Comparison of ENCODE assay signal across 20 mouse cellular contexts in the genomic region with DNA sequence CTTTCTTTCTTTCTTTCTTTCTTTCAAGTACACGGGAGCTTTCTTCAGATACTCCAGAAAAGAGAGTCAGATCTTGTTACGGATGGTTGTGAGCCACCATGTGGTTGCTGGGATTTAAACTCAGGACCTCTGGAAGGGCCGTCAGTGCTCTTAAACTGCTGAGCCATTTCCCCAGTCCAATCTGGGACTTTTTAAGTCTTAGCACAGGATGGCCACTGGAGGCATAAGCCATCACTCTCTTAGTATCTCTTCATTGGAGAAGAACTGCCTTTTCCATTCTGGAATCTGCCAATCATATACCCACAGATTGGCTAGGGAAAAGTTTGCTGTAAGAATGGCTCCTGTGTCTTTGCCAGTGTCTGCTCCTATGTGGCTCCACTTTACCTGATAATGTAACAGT. TPM values are rescaled to one million over a fixed set of nuclear protein-coding genes. Genes with fewer than 3 reads are reported as not detected.
DNase-seq lines count a peak whose midpoint lies in the region; ATAC-seq and TF ChIP-seq lines count a peak whose summit lies in the region.
"Had no signal": no experiment of that assay in that cellular context is flagged by ENCODE, and none has a peak within 500 bp of the region (broad histone marks: within the 10 kb centered on the region; RNA-seq: fewer than 3 reads in every experiment).

No protein-coding gene starts in this region.

- peak; percentile 29 for TF ChIP-seq CTCF in left cerebral cortex, adult 2 months (IDR thresholded peaks at IDR 0.05)

- H3K4me3 ChIP-seq in left cerebral cortex, adult 2 months: no peak overlapping the region
- H3K4me3 ChIP-seq: erythroblast, embryonic 14.5 days; intestine, embryonic 15.5 days had no signal

- DNase-seq in embryo, embryonic 11 days: peak; percentile 11
- no peak for DNase-seq in embryo, embryonic 9.5 days (ENCODE audit: extremely low spot score)
- DNase-seq in left cerebral cortex, adult 2 months (ENCODE audit: extremely low spot score in 1 of 2, low spot score in 2 of 2): no peak
- no peak for DNase-seq in left cerebral cortex, adult 9 months (ENCODE audit: low spot score in 2 of 2)
- peak; percentile 56 for DNase-seq in 416B (ENCODE audit: low read depth)
- DNase-seq in R1 (ENCODE audit: low read depth, low spot score): peak; percentile 78
- DNase-seq in cerebellum, postnatal 4 days (ENCODE audit: low spot score in 2 of 2): no peak
- DNase-seq: B cell, adult 2 months; cerebellum, adult 8-10 months; heart, adult 11 months; kidney, postnatal 14 days; layer of hippocampus, adult 9-11 months; liver; lung, postnatal 4 days; midbrain, embryonic 14.5 days; right cerebral cortex, postnatal 4 days had no signal

- intact Hi-C loops in left cerebral cortex, adult 2 months (cut with DNase I): loop anchor here (10.0 kb wide), 2 partner anchors 198 to 302 kb away; a partner anchor contains a TSS

- no peak for ATAC-seq in cerebellum, adult (ENCODE audit: insufficient number of reproducible peaks, low FRiP score, low TSS enrichment)
- ATAC-seq: intestine, embryonic 15.5 days had no signal

- H3K27ac ChIP-seq in left cerebral cortex, adult 2 months: no peak overlapping the region
- H3K27ac ChIP-seq: intestine, embryonic 15.5 days had no signal

RNA-seq across cellular contexts. Expression of a gene that starts 3.1 kb away (rescaled TPM):
- 10 to 100 TPM; 50.9 to 52.2 TPM for total RNA-seq in left cerebral cortex, adult 2 months (2021)

RNA-seq across cellular contexts. Expression of a gene that starts 14.1 kb away (rescaled TPM):
- total RNA-seq in left cerebral cortex, adult 2 months (2021): not detected
- total RNA-seq: left cerebral cortex, postnatal 25 days had no signal

Comparison
In these comparisons a context has a peak if more than half of its experiments do, and no peak if none do; other contexts are left out.
1. DNase-seq: peak in embryo, embryonic 11 days (single experiment), 416B (single experiment) and R1 (single experiment); none in embryo, embryonic 9.5 days (single experiment), left cerebral cortex, adult 2 months (0 of 2), left cerebral cortex, adult 9 months (0 of 2) and cerebellum, postnatal 4 days (0 of 2).